Mouse (Mus musculus): ENCODE measurements around the gene Ica1l. TPM values are rescaled to one million over a fixed set of nuclear protein-coding genes. Genes with fewer than 3 reads are reported as not detected.
A peak's percentile ranks its signal among the peaks of the same experiment; 100 is the strongest.
"Not testable (repeated sequence)": the region's sequence is repeated elsewhere in the genome, so short reads cannot be mapped to it uniquely, and the experiment has no call there.

Ica1l gene
- polyA plus RNA-seq (2015; fragmentation: Nextera tagmentation; extraction: Ambion mirVana): 1.7 and 2.0 TPM in 2 replicates

DNA sequence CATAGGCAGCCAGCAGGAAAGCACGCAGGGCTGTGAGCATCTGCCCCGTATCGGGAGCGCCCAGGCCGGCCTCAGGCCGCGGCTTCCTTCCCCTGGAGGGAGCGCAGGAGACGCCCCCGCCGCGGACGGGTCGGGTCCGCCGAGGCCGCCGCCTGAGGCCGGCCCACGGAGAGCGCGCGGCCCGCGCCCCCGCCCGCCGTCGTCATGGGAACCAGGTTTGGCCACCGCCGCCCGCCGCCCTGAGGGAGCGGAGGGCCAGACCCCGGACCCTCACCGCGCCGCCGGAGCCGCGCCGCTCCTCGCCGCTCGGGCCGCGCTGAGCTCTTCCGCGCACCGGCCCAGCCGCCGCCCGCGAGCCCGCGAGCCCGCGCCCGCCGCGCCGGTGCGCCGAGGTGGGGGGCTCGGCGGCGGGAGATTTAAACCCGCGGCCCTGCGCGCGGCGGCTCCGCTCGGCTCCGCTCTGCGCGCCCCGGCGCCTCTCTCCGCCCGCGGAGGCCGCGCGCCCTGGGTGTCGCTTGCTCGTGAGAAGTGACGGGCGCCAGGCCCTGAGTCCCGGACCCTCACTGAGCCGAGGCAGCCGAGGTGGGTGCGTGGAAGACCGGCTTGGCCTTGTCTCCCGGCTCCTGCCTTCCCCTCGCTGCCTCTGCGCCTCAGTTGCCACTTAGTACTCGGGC lies at the start of gene Ica1l:
Gene Ica1l (minus strand): TSS at position 389 of the 674 bp plus-strand sequence.
- peak within 1 kb of the TSS; percentile 79 for H3K9ac ChIP-seq
- no peaks in the 10 kb centered on the region for H3K36me3 ChIP-seq
- peak within 1 kb of the TSS; percentile 75 for H3K4me3 ChIP-seq
- H3K27ac ChIP-seq: no peak within 1 kb of the TSS
- H3K4me1 ChIP-seq: no peaks in the 10 kb centered on the region
- H3K4me2 ChIP-seq (replicated peaks): peak within 1 kb of the TSS; percentile 89
- H3K9me3 ChIP-seq: no peaks in the 10 kb centered on the region
- ATAC-seq (ENCODE audit: low FRiP score, low read depth): peak; percentile 89
- WGBS: under 1% methylated on average over 48 of the region's 99 CpGs
- peaks cover 25% of the 10 kb centered on the region for H3K27me3 ChIP-seq

DNA sequence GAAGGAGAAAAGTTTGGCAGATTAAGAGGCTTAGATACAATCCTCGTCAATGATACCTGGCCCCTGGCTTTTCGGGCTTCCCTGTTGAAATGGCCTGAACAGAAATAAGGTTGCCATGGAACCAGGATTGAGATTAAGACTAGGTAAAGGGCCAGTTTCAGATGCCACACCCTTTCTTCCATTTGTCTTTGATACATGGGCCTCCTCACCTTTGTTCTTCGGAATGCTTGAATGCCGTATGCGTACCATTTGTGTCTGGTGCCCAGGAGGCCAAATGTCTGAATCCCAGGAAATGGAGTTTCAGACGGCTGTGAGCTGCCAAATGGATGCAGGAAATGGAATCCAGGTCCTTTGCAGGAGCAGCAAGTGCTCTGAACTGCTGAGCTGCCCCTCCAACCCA lies 33.4 kb upstream of the Ica1l start:
- Histone ChIP-seq H3K27ac (no peak overlapping the region), H3K4me3 (no peak overlapping the region), H3K4me2 (replicated peaks) (no peak overlapping the region), H3K9me3 (no peaks in the 10 kb centered on the region), H3K36me3 (peaks cover 39% of the 10 kb centered on the region), H3K27me3 (no peaks in the 10 kb centered on the region), H3K9ac (no peak overlapping the region), H3K4me1 (no peaks in the 10 kb centered on the region)
- ATAC-seq (ENCODE audit: low FRiP score, low read depth): no peak
- 69% methylated on average over 6 of the region's 6 CpGs for WGBS

DNA sequence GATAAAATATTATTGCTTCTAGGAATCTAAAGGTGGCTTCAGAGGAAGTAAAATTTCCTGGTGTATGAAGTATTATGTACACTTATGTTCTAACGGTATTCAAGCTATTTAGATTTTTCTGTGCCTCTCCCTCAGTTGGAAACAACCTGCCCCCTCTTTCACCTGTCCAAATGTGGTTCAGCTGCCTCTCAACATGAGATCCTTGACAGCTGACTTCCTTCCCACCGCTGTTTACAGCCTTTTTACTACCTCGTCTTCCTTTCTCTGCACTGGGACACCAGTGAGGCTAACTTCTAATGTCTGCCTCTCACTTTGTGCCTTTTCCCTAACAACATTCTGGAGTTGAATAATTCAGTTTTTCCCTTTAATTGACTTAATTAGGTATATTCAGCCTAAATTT lies 32.6 kb upstream of the Ica1l start:
- ATAC-seq (ENCODE audit: low FRiP score, low read depth): no peak

DNA sequence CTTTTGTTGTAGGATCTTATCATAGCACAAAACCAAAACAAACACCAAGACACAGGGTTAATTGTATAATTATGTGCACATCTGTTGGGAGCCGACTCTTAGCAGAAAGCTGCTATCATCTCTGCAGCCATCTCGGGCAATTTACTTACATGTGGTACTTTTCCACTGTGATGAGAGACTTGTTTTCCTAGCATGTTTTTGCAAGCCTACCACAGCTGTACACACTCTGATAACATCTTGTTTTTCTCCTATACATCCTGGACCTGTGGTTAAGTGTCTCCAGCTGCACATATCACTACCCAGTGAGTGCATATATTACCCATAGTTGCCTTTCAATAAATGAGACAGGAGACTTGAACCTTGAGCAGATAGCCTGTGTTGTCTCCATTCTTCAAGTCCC lies 32.0 kb upstream of the Ica1l start:
- WGBS: 68% methylated on average over 2 of the region's 2 CpGs
- H3K27me3 ChIP-seq: no peaks in the 10 kb centered on the region
- peaks cover 33% of the 10 kb centered on the region for H3K36me3 ChIP-seq

More for the DNA sequence above, 32.6 kb upstream of the Ica1l start:
- Histone ChIP-seq H3K27ac (no peak overlapping the region), H3K4me1 (no peaks in the 10 kb centered on the region), H3K36me3 (peaks cover 38% of the 10 kb centered on the region), H3K4me3 (no peak overlapping the region), H3K9ac (no peak overlapping the region), H3K9me3 (no peaks in the 10 kb centered on the region), H3K4me2 (replicated peaks) (no peak overlapping the region), H3K27me3 (no peaks in the 10 kb centered on the region)
- WGBS: 58% methylated on average over 3 of the region's 3 CpGs

DNA sequence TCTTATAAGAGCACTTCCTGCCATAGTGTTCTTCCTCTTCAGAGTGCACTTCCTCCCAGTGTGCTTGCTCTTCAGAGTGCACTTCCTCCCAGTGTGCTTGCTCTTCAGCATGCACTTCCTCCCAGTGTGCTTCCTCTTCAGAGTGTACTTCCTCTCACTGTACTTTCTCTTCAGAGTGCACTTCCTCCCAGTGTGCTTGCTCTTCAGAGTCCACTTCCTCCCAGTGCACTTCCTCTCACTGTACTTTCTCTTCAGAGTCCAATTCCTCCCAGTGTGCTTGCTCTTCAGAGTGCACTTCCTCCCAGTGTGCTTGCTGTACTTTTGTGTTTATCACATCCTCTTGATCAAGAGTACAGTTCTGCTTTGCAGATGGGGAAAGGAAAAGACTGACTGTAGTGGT lies 27.7 kb upstream of the Ica1l start:
- not testable (repeated sequence) for H3K9ac ChIP-seq; H3K9me3 ChIP-seq; H3K4me1 ChIP-seq; H3K27ac ChIP-seq; ATAC-seq (ENCODE audit: low FRiP score, low read depth); H3K4me2 ChIP-seq (replicated peaks); H3K4me3 ChIP-seq; H3K27me3 ChIP-seq; H3K36me3 ChIP-seq

More for the DNA sequence above, 32.0 kb upstream of the Ica1l start:
- Histone ChIP-seq H3K9me3 (no peaks in the 10 kb centered on the region), H3K4me1 (no peaks in the 10 kb centered on the region), H3K27ac (no peak overlapping the region), H3K4me3 (no peak overlapping the region), H3K9ac (no peak overlapping the region), H3K4me2 (replicated peaks) (no peak overlapping the region)
- no peak for ATAC-seq (ENCODE audit: low FRiP score, low read depth)

DNA sequence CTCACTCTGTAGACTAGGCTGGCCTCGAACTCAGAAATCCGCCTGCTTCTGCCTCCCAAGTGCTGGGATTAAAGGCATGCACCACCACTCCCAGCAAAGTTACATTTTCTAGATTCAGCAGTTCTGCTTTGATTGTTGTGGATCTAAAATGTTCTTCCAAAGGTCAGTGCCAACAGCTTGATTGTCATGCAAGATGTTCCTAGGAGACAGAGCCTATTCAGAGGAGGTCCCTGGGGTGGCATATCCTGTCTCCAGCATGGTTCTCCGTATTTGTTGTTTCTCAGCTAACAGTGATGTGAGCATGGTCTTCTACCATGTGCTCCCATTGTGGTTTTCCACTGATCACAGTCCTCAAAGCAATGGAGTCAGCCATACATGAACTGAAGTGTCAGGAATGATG lies 13.3 kb upstream of the Ica1l start:
- Histone ChIP-seq H3K27ac (no peak overlapping the region), H3K4me1 (no peaks in the 10 kb centered on the region), H3K36me3 (no peaks in the 10 kb centered on the region), H3K27me3 (no peaks in the 10 kb centered on the region), H3K4me3 (no peak overlapping the region), H3K9ac (no peak overlapping the region), H3K4me2 (replicated peaks) (no peak overlapping the region), H3K9me3 (no peaks in the 10 kb centered on the region)
- no peak for ATAC-seq (ENCODE audit: low FRiP score, low read depth)
- 77% methylated on average over 3 of the region's 3 CpGs for WGBS

DNA sequence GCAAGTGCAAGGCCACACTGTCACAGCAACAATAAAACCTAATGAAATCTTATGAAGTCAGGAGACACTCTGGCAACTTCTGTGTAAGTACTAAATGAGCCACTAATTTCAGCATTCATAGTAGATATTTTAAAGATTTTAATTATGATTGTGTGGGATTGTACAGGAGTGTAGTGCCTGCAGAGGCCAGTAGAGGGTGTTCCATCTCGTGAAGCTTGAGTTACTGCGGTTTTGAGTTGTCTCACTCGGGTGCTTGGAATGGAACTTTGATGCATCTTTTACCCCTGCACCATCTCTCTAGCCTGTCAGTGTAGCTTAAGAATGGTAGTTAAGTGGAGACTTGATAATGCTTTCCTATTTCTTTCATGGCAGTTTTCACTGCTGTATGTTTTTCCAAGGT lies 11.7 kb upstream of the Ica1l start:
- no peak for ATAC-seq (ENCODE audit: low FRiP score, low read depth)
- no peaks in the 10 kb centered on the region for H3K9me3 ChIP-seq
- no peak overlapping the region for H3K4me2 ChIP-seq (replicated peaks)
- 41% methylated on average over 3 of the region's 3 CpGs for WGBS
- H3K9ac ChIP-seq: no peak overlapping the region
- H3K27ac ChIP-seq: no peak overlapping the region
- H3K4me3 ChIP-seq: no peak overlapping the region
- H3K4me1 ChIP-seq: no peaks in the 10 kb centered on the region
- no peaks in the 10 kb centered on the region for H3K36me3 ChIP-seq
- H3K27me3 ChIP-seq: no peaks in the 10 kb centered on the region

DNA sequence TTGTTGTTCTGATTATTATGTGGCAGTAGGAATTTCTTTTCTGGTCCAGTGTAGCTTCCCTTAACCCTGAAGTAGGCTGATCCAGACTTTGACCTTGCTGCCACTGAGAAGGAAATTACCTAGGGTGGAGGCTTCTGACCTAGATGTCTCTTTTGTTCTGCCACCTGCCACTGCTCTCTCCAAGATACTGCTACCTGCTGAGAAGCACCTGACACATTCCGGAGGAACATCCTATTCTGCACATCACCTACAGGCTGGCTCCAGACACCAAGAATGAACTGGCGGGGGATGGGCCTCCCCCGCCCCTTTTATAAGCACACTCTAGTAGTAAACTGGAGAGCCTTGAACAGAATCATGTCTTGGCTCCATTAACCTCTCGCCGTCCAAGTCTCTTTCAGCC lies 4.5 kb upstream of the Ica1l start:
- H3K4me1 ChIP-seq; ATAC-seq (ENCODE audit: low FRiP score, low read depth); H3K9me3 ChIP-seq; H3K4me3 ChIP-seq; H3K36me3 ChIP-seq; H3K9ac ChIP-seq; H3K4me2 ChIP-seq (replicated peaks); H3K27ac ChIP-seq: not testable (repeated sequence)
- peaks cover 15% of the 10 kb centered on the region for H3K27me3 ChIP-seq
- WGBS: 90% methylated on average over 5 of the region's 5 CpGs

DNA sequence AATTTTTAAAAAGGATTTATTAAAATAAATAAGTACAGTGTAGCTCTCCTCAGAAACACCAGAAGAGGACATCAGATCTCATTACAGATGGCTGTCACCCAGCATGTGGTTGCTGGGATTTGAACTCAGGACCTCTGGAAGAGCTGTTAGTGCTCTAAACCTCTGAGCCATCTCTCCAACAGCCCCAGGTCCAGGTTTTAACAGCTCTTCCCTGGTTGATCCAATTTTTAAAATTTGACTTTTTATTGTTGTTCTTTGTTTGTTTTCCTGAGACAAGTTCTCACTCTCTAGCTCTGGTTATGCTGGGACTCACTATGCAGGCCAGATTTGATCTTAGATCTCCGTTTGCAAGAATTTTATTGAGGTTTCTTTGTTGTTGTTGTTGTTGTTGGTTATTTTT lies 1.6 kb upstream of the Ica1l start:
- no peaks in the 10 kb centered on the region for H3K9me3 ChIP-seq
- no peak overlapping the region for H3K27ac ChIP-seq
- no peak overlapping the region for H3K9ac ChIP-seq
- 78% methylated on average over 1 of the region's 1 CpGs for WGBS
- no peaks in the 10 kb centered on the region for H3K4me1 ChIP-seq
- H3K4me3 ChIP-seq: no peak overlapping the region
- H3K36me3 ChIP-seq: no peaks in the 10 kb centered on the region
- peaks cover 25% of the 10 kb centered on the region for H3K27me3 ChIP-seq
- no peak overlapping the region for H3K4me2 ChIP-seq (replicated peaks)
- no peak for ATAC-seq (ENCODE audit: low FRiP score, low read depth)

DNA sequence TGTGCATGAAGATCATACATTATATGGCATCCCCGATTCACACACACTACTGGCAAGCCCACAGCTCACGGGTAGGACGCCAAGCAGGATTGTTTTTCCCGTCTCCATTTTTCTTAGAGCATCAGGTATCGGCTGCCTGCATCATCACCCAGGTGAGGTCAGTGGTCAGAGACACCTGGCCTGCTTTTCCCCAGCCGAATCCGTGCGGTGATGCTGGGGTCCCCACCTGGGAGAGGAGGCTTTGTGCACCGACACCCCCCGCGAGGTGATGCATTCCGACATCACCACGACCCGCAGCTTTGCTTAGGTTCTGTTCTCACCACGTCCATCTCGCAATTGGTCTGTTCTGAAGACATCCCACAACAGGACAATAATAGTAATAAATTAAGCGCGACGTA lies 587 bp downstream of the Ica1l start:
- H3K4me2 ChIP-seq (replicated peaks): peak overlapping the region; percentile 89
- no peak for ATAC-seq (ENCODE audit: low FRiP score, low read depth)
- H3K27ac ChIP-seq: no peak overlapping the region
- WGBS: 4% methylated on average over 19 of the region's 19 CpGs
- H3K36me3 ChIP-seq: no peaks in the 10 kb centered on the region
- H3K27me3 ChIP-seq: peaks cover 25% of the 10 kb centered on the region
- H3K4me3 ChIP-seq: peak overlapping the region; percentile 75
- no peaks in the 10 kb centered on the region for H3K9me3 ChIP-seq
- peak overlapping the region; percentile 79 for H3K9ac ChIP-seq
- H3K4me1 ChIP-seq: no peaks in the 10 kb centered on the region

DNA sequence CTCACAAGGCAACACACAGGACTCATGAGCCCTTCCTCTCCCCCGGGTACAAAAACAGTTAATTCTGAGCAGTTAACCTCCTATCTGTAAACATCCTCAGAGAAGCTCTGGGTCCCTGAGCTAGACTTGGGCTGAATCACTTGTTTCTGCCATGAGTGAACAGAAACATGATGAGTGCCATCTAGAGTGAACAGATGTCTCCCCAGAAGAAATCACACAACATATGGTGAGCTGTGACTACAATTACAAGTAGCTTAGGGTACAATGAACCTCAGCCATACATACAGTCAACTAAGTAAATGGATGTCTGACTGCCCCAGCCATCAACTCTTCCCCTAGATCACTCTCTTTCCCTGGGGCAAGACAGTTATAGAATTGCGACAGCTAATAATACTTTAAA lies 7.9 kb downstream of the Ica1l start:
- Histone ChIP-seq H3K27ac (no peak overlapping the region), H3K36me3 (no peaks in the 10 kb centered on the region), H3K4me3 (no peak overlapping the region), H3K9me3 (no peaks in the 10 kb centered on the region), H3K4me1 (no peaks in the 10 kb centered on the region), H3K9ac (no peak overlapping the region), H3K4me2 (replicated peaks) (no peak overlapping the region), H3K27me3 (no peaks in the 10 kb centered on the region)
- WGBS: 75% methylated on average over 2 of the region's 2 CpGs
- ATAC-seq (ENCODE audit: low FRiP score, low read depth): no peak

DNA sequence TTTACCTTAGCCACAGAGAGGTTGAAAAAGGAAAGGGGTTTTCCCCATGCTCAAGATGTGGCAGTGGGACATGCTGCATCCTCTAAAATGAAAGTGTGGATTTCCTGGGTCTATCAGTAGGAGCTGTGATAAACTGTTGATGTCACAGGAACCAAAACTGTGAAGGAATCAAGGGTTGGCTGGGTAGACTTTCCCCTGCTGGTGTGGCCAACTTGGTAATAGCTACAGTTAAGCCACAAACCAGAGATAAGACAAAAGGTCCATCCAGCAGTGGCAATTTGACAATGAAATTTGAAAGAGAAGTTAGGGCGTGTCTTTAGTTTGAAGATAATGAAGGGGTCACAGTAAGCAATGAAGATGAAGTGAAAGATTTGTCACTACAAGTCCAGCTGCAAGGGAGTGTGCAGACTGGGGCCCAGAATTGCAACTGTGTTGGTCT lies 25.9 kb downstream of the Ica1l start:
- Histone ChIP-seq H3K4me2 (replicated peaks) (no peak overlapping the region), H3K9me3 (no peaks in the 10 kb centered on the region), H3K36me3 (no peaks in the 10 kb centered on the region), H3K9ac (no peak overlapping the region), H3K27ac (no peak overlapping the region), H3K4me3 (no peak overlapping the region), H3K27me3 (no peaks in the 10 kb centered on the region), H3K4me1 (no peaks in the 10 kb centered on the region)
- no peak for ATAC-seq (ENCODE audit: low FRiP score, low read depth)
- 89% methylated on average over 1 of the region's 1 CpGs for WGBS

DNA sequence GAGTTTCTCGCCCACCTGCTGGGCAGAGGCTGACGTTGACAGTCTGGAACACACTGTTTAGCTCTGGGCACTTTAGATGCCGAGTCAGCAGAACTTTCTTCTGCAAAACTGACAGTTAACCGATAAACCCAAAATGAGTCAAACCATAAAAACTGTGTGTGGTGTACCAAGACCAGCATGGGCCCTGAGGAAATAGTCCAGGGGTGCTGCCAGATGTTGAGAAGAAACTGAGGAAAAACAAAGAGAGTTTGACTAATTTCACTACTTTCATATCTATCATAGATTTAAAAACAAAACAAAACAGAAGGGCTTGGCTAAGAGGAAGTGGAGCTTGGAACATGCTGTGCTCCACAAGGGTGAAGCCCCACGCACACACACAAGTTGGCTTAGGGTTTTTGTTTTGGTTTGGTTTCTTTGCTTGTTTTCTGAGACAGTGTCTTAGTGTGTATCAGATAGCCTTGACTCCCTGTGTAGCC lies 26.8 kb downstream of the Ica1l start:
- no peak for ATAC-seq (ENCODE audit: low FRiP score, low read depth)
- no peaks in the 10 kb centered on the region for H3K27me3 ChIP-seq
- no peak overlapping the region for H3K4me3 ChIP-seq
- 61% methylated on average over 5 of the region's 5 CpGs for WGBS
- H3K36me3 ChIP-seq: no peaks in the 10 kb centered on the region
- no peak overlapping the region for H3K27ac ChIP-seq
- no peak overlapping the region for H3K4me2 ChIP-seq (replicated peaks)
- no peaks in the 10 kb centered on the region for H3K4me1 ChIP-seq
- no peak overlapping the region for H3K9ac ChIP-seq
- H3K9me3 ChIP-seq: no peaks in the 10 kb centered on the region

Data from limb, embryonic 13.5 days (tissue).